Mouse (Mus musculus): ENCODE measurements around the gene Casz1. TPM values are rescaled to one million over a fixed set of nuclear protein-coding genes. Genes with fewer than 3 reads are reported as not detected.

Gene Casz1
- total and polyA plus RNA-seq, 2 experiments from 2014 or later = 2.3 to 6.3 TPM

DNA sequence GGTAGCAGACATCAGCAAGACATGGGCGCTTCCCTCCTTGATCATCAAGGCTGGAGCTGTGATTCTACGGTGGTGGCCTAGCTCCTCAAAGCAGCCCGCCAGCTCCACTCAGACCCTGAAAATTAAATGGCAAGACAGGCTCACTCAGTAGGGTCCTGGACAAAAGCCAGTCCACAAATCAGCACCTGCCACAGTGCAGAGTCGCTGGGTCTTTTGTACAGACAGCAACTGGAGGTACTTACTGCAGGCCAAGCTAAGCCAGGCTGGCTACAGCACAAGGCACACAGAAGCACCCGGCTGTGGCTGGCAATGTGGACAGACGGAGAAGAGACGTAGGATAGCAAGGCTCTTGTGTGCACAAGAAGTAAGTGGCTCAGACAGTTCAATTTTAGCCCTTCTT is 170.6 kb downstream of the Casz1 start:
- H3K4me3 ChIP-seq (ENCODE audit: low read length) = no peak overlapping the region
- DNase-seq (ENCODE audit: low spot score) (peak; percentile 84), ATAC-seq (peak; percentile 64)
- no peak for TF ChIP-seq CTCF (IDR thresholded peaks at IDR 0.05; ENCODE audit: low read depth)
- H3K36me3 ChIP-seq (ENCODE audit: insufficient read depth, low read length) = no peaks in the 10 kb centered on the region
- no peak overlapping the region for H3K9ac ChIP-seq (replicated peaks; ENCODE audit: low read length)
- 30% methylated on average over 7 of the region's 7 CpGs for WGBS
- H3K9me3 ChIP-seq (ENCODE audit: low read length) = no peaks in the 10 kb centered on the region
- H3K4me1 ChIP-seq (ENCODE audit: insufficient read depth, low read length) = no peaks in the 10 kb centered on the region; the same call in 1 of the 2 replicates
- 0 out of 2 replicates have a peak overlapping the region, but pooled peaks have one; percentile 27 for H3K27ac ChIP-seq
- no peaks in the 10 kb centered on the region for H3K27me3 ChIP-seq (ENCODE audit: insufficient read depth, low read length)
- no peak overlapping the region for H3K4me2 ChIP-seq (ENCODE audit: low read depth, low read length)

DNA sequence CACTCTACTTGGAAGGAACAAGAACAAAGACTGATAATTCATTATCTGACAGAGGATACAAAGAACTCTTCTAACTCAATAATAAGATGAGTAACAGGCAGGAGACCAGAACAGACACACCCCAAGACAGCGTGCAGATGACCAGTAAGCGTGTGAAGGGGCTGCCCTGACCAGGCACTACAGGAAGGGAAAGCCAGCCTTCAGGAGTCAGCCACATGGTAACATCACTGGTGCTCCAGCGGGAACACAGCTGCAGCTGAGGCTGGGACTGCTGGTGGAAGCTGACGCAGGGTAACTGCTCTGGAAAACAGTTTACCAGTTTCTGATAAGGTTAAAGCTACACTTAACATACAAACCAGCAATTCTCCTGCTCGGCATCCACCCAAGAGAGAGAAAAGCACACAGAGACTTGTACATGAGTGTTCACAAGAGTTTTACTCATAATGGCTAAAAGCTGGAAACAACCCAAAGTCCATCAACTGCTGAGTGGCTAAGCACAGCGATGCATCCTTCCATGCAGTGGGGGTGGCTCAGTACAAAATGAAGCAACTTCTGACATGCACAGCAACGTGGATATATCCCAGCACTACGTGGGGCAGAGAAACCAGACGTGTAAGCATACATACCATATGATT is 174.1 kb downstream of the Casz1 start:
- peak; percentile 35 for DNase-seq (ENCODE audit: low spot score)
- Histone ChIP-seq H3K27me3 (ENCODE audit: insufficient read depth, low read length) (no peaks in the 10 kb centered on the region), H3K4me1 (ENCODE audit: insufficient read depth, low read length) (no peaks in the 10 kb centered on the region; the same call in 1 of the 2 replicates), H3K9me3 (ENCODE audit: low read length) (no peaks in the 10 kb centered on the region), H3K36me3 (ENCODE audit: insufficient read depth, low read length) (no peaks in the 10 kb centered on the region), H3K4me2 (ENCODE audit: low read depth, low read length) (no peak overlapping the region), H3K9ac (replicated peaks; ENCODE audit: low read length) (no peak overlapping the region), H3K4me3 (ENCODE audit: low read length) (no peak overlapping the region), H3K27ac (no peak overlapping the region)
- no peak for ATAC-seq
- 52% methylated on average over 9 of the region's 9 CpGs for WGBS
- no peak for TF ChIP-seq CTCF (IDR thresholded peaks at IDR 0.05; ENCODE audit: low read depth)

DNA sequence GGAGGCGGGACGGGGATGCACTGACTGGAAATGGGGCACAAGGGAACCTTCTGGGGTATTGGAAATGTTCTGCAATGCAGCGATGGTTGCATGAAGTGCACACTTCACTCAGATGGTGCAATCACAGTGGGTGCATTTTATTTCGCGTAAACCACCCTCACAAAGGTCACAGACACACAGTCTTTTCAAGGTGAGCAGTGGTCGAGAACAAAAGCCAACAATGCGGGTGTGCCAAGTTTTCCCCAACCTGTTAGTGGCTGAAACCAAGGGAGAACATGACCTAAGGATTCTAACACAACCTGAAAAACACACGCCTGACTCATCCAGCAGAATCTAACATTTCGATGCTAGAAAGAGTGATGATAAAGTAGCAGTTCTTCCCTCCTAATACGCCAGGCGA is 174.7 kb downstream of the Casz1 start:
- Histone ChIP-seq H3K4me2 (ENCODE audit: low read depth, low read length) (no peak overlapping the region), H3K4me1 (ENCODE audit: insufficient read depth, low read length) (no peaks in the 10 kb centered on the region; the same call in 1 of the 2 replicates), H3K27me3 (ENCODE audit: insufficient read depth, low read length) (no peaks in the 10 kb centered on the region), H3K9ac (replicated peaks; ENCODE audit: low read length) (no peak overlapping the region), H3K27ac (no peak overlapping the region), H3K9me3 (ENCODE audit: low read length) (no peaks in the 10 kb centered on the region), H3K36me3 (ENCODE audit: insufficient read depth, low read length) (no peaks in the 10 kb centered on the region), H3K4me3 (ENCODE audit: low read length) (no peak overlapping the region)
- ATAC-seq (no peak), DNase-seq (ENCODE audit: low spot score) (no peak)
- 80% methylated on average over 11 of the region's 11 CpGs for WGBS
- no peak for TF ChIP-seq CTCF (IDR thresholded peaks at IDR 0.05; ENCODE audit: low read depth)

DNA sequence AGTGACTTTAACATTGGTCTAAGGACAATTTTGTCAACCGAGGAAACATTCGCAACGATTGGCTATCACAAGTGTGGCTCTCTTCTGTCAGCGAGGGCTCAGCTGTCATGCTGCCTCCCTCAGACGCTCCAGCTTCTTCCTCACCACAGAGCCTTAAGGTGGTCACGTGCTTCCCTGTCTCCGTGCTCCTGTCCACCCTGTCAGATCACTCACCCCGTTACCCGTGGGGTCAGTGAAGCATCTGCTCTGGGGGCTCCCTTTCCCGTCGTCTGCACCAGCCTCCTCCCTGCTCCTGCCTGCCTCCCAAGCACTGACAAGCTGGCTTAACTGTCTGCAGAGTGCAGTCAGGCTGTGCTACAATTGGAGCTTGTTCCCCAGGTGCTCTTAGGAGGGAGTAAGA is 175.6 kb downstream of the Casz1 start:
- Histone ChIP-seq H3K27me3 (ENCODE audit: insufficient read depth, low read length) (no peaks in the 10 kb centered on the region), H3K9ac (replicated peaks; ENCODE audit: low read length) (no peak overlapping the region), H3K36me3 (ENCODE audit: insufficient read depth, low read length) (no peaks in the 10 kb centered on the region), H3K9me3 (ENCODE audit: low read length) (no peaks in the 10 kb centered on the region), H3K4me2 (ENCODE audit: low read depth, low read length) (no peak overlapping the region), H3K4me3 (ENCODE audit: low read length) (no peak overlapping the region), H3K27ac (no peak overlapping the region), H3K4me1 (ENCODE audit: insufficient read depth, low read length) (peaks cover under 1% of the 10 kb centered on the region; the same call in 1 of the 2 replicates)
- DNase-seq (ENCODE audit: low spot score) (no peak), ATAC-seq (no peak)
- TF ChIP-seq CTCF (IDR thresholded peaks at IDR 0.05; ENCODE audit: low read depth) = no peak
- WGBS = 59% methylated on average over 11 of the region's 11 CpGs

DNA sequence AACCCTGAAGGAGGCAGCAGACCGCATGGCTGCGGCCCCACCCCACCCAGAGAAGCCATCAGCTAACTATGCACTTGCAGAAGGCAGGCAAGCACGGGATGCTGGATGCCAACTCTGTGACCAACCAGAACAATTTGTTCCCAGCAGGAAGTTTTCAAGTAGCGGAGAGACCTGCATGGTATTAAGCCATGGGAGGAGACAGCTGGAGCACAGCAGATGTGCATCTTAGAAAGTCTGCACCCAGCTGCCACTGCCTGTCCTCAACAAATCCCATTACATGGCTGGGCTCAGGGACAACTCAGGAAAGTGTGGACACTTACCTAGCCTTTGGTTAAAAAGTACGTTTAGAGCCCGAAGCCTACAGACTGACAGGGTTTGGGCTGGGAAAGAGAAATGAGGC is 178.0 kb downstream of the Casz1 start:
- Histone ChIP-seq H3K36me3 (ENCODE audit: insufficient read depth, low read length) (no peaks in the 10 kb centered on the region), H3K4me2 (ENCODE audit: low read depth, low read length) (no peak overlapping the region), H3K4me3 (ENCODE audit: low read length) (no peak overlapping the region), H3K27me3 (ENCODE audit: insufficient read depth, low read length) (no peaks in the 10 kb centered on the region), H3K9me3 (ENCODE audit: low read length) (no peaks in the 10 kb centered on the region), H3K27ac (no peak overlapping the region), H3K9ac (replicated peaks; ENCODE audit: low read length) (no peak overlapping the region), H3K4me1 (ENCODE audit: insufficient read depth, low read length) (peaks cover 14% of the 10 kb centered on the region; the same call in 1 of the 2 replicates)
- DNase-seq (ENCODE audit: low spot score) = peak; percentile 46
- 0 out of 2 replicates have a peak, but pooled peaks have one; percentile 24 for ATAC-seq
- no peak for TF ChIP-seq CTCF (IDR thresholded peaks at IDR 0.05; ENCODE audit: low read depth)
- 54% methylated on average over 6 of the region's 6 CpGs for WGBS

DNA sequence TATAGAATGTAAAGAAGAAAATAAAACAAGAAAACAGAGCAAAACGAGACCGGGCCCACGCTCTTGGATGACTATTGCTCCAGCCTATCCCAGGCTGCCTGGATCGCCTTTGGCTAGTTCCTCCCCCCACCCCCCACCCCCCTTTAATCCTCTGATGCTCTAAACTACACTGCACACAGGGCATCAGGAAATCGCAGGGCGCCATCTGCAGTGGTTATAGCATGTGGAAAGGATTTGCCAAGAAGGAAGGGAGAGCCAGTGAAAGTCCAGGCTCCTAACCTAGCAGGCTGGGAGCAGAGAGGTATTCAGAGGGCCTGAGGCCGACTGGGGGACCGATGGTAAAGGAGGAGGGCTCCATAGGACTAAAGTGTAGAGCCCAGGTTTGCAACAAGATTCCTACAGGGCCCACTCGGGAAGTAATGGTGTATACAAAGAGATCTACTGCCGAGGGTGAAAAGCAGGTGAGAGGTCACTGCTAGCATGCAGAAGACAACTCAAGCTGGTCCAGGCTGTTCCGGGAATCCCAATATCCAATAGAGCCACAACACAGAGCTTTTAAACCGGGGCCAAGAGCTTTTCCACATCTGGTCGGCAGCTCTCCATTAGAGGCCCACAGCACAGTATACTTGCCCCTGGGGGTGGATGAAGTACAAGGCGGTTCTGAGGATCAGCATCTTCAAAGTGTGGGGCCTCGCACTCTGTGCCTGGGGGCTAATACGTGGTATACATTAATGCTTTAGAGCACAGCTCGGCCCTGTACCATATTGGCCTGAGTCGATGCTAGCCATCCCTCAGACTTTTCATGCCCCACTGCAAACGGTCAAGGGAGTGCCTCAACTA is 180.7 kb downstream of the Casz1 start:
- TF ChIP-seq CTCF (IDR thresholded peaks at IDR 0.05; ENCODE audit: low read depth) = peak; percentile 12; the same call in 1 of the 2 replicates
- ATAC-seq = no peak
- WGBS = 64% methylated on average over 19 of the region's 19 CpGs
- Histone ChIP-seq H3K4me3 (ENCODE audit: low read length) (no peak overlapping the region), H3K27me3 (ENCODE audit: insufficient read depth, low read length) (no peaks in the 10 kb centered on the region), H3K36me3 (ENCODE audit: insufficient read depth, low read length) (no peaks in the 10 kb centered on the region), H3K9me3 (ENCODE audit: low read length) (no peaks in the 10 kb centered on the region), H3K27ac (no peak overlapping the region), H3K9ac (replicated peaks; ENCODE audit: low read length) (no peak overlapping the region), H3K4me2 (ENCODE audit: low read depth, low read length) (no peak overlapping the region), H3K4me1 (ENCODE audit: insufficient read depth, low read length) (peaks cover 14% of the 10 kb centered on the region; the same call in 1 of the 2 replicates)
- peak; percentile 41 for DNase-seq (ENCODE audit: low spot score)

Measured in hindbrain, postnatal 0 days (tissue).